Mouse (Mus musculus) ovary, postnatal 10 days (tissue): ENCODE data around the gene Mcts2.
"Not testable (repeated sequence)": the region's sequence is repeated elsewhere in the genome, so short reads cannot be mapped to it uniquely, and the experiment has no call there.

Experiments
- DNase-seq: peaks from one replicate; pipeline ENCODE4 v3.0.0; 2022; ENCODE audit warnings: low spot score

The Mcts2 gene

GRCm38 (mm10) chr2:152686806-152687267 is at the start of gene Mcts2:
Mcts2 (plus strand) TSS chr2:152687035.
- DNase-seq: peak; percentile 71

GRCm38 (mm10) chr2:152637381-152637780 is 49.5 kb upstream of the Mcts2 start:
- no peak for DNase-seq

DNA sequence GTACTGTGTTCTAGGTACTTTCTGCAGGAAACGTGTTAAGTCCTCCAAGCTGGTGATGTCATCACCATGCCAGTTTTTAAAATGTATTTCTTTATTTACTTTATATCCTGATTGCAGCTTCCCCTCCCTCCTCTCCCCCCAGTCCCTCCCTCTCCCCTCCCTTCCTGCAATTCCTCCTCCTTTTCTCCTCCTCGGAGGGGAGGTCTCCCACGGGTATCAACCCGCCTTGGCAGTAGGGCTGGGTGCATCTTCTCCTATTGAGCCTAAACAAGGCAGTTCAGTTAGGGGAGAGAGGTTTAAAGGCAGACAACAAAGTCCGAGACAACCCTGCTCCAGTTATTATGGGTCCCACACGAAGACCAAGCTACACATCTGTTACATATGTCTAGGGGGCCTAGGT is 48.0 kb upstream of the Mcts2 start:
- DNase-seq: no peak

GRCm38 (mm10) chr2:152639406-152640113 is 47.3 kb upstream of the Mcts2 start:
- DNase-seq: no peak

GRCm38 (mm10) chr2:152652901-152653620 is 33.8 kb upstream of the Mcts2 start:
- DNase-seq: no peak

DNA sequence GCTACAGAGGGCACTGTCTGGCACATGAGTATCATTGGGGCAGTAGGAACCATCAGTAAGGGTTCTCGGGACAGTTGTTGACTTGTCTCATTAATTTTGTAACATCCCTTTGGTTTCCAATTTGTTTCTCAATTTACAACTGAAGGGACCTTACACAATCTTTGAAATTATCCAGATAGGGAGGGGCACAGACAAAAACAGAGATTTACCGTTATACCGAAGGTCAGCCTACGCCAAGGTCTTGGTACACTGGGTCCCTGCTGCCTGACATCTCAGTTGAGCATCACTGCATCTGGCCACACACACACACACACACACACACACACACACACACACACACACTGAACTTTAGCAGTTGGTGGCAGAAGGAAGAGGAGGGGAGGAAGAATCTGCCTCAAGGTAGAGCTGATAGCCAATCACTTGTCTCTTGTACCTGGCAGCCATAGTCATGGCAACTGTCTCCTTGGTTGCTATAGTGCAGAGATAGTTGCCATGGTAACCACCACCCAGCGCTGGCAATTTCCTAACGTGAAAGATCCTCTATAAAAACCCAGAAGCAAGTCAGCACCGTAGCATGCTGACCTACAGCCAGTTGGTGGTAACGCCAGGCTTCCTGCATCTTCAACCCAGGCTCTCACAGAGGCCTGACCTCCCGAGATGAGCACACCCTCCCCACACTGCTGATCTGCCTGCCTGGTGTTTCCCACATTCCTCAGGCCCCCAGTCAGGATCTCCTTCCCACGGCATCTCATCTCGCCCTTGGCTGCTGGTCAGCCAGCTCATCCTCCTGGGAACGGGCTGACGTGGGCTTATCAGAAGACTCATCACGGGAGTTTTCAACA is 32.7 kb upstream of the Mcts2 start:
- DNase-seq: no peak

DNA sequence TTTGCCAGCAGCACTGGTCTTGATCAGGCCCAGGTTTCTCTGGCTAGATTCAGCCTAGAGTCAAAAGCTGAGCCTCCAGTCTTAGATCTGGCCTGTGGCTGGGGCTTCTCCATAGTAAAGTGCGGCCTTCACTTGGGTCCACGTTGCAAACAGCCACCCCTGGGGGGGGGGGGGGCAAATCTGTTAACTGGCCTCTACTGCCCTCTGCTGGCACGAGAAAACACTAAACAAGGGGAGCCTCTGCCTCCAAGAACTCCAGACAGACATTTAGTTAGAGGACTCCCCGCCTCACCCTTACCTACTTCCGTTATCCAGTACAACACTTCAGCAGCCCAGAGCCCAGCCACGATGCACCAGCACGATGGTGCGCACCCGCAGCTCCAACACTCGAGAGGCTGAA is 29.4 kb upstream of the Mcts2 start:
- no peak for DNase-seq

- DNase-seq: no peak
Observed at GRCm38 (mm10) chr2:152661163-152661562, 25.7 kb upstream of the Mcts2 start.

- not testable (repeated sequence) for DNase-seq
Observed at GRCm38 (mm10) chr2:152666191-152666590, 20.6 kb upstream of the Mcts2 start.

DNA sequence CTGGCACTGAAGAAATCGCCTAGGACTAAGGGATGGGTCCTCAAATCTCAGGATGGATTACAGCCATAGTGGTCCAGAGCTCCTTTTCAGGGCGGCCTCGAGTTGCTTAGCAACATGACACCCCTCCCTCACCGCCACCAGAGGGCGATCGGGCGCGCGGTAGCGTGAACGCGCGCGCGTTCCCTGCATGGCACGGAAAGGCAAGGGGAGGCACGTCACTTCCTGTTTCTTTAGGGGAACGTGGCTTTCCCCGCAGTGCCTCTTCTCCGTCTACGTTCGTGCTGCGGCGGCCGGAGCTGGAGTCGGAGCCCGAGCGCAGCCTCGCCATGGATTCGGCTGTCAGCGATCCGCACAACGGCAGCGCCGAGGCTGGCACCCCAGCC is 17.6 kb upstream of the Mcts2 start, which contains the start of gene H13:
H13 (plus strand) TSS at position 206 of the 383 bp plus-strand sequence.
- peak; percentile 82 for DNase-seq

- no peak for DNase-seq
Observed at GRCm38 (mm10) chr2:152669639-152670484, 17.0 kb upstream of the Mcts2 start.

- no peak for DNase-seq
Observed at GRCm38 (mm10) chr2:152670983-152671641, 15.7 kb upstream of the Mcts2 start.

DNA sequence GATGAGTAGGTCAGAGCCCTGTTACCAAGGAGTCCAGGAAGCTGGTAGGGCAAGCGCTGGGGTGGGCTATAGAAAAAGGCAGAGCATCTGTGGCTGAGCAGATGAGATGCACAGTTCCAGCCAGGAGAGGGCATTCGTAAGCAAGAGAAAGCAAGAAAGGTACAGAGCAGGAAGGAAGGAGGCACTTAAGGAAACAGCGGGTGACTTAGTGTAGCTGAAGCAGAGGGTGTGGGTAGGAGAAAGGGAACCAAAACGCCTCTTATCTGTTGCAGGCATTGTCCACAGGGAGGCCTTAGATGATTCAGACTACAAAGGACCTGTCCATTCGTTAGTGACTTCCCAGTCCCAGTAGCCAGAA is 15.2 kb upstream of the Mcts2 start:
- DNase-seq: no peak

- DNase-seq: no peak
Observed at GRCm38 (mm10) chr2:152672166-152672565, 14.7 kb upstream of the Mcts2 start.

- DNase-seq: no peak
Observed at GRCm38 (mm10) chr2:152674148-152674547, 12.7 kb upstream of the Mcts2 start.

GRCm38 (mm10) chr2:152675252-152675791 is 11.5 kb upstream of the Mcts2 start:
- DNase-seq: no peak

DNA sequence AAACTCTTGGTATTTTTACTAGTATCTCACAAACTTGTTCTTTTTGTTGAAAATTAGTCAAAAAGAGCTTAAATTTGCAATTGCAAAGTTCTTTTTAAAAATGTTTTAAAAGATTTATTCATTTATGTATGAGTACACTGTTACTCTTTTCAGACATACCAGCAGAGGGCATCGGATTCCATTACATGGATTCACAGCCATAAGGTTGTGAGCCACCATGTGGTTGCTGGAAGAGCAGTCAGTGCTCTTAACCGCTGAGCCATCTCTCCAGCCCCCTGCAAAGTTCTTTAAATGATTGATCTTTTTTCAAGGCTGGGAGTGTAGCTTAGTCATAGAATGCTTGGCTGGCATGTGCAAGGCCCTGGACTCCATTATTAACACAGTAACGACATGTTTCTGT is 8.5 kb upstream of the Mcts2 start:
- DNase-seq: no peak

DNA sequence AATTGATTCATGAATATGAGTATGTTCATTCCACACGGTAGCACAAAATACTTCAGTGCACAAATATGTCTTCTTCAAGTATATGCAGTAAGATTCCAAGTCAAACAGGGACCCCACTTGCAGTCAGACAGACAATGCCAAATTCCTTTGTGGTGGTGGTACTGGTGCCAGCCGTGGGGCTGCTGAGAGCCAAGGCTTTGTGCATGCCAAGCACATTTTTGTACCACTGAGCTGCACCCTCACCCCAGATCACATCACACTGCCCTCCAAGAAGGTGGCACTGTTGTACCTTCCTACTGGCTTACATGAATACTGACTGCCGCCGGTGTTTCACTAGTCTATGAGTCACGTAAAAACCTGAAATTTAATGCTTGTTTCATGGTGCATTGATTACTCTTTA is 7.9 kb upstream of the Mcts2 start:
- no peak for DNase-seq

- no peak for DNase-seq
Observed at GRCm38 (mm10) chr2:152679701-152680355, 7.0 kb upstream of the Mcts2 start.

- no peak for DNase-seq
Observed at GRCm38 (mm10) chr2:152683086-152683485, 3.7 kb upstream of the Mcts2 start.
